Mouse (Mus musculus): ENCODE measurements at regions not wholly inside any gene's neighbourhood (a gene's known extent, or its start where the extent isn't known, plus 50 kb on each side); places are given as distances from the start of the nearest gene placed in this dataset.
A peak's percentile ranks its signal among the peaks of the same experiment; 100 is the strongest.

DNA sequence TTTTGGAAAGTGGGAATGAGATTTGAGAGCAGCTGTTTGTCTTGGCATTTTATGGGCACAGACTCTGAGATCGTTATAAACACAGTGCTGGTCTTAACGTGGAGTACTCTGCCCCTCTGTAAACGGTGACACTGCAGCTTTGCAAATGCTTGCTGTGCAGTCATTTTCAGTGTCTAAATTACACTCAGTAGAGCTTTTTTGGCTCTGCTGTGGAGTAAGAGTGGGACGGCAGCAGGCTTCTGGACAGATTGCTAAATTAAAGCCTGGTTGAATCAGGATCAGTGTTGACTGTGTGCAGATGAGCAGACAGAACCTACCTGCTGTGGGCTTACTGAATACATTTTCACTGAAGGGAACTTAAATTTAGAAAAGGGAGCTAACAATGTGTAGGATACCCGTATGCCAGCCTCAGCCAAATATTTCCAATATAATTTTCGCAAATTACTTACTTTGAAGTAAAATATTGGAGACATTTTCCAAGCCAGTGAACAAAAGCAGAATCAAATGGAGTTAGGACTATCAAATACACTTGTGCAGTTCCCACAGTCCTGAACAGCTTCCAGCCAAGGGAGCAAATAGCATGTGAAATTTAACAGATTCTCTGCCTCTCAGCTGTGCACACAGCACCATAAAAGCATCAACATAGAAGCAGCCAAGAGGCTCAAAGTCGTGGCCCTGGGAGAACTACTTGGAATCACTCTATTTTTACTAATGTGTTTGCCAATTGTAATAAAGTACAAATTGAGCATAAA, 148.1 kb upstream of the Stac start:
- DNase-seq (ENCODE audit: low spot score) = no peak

DNA sequence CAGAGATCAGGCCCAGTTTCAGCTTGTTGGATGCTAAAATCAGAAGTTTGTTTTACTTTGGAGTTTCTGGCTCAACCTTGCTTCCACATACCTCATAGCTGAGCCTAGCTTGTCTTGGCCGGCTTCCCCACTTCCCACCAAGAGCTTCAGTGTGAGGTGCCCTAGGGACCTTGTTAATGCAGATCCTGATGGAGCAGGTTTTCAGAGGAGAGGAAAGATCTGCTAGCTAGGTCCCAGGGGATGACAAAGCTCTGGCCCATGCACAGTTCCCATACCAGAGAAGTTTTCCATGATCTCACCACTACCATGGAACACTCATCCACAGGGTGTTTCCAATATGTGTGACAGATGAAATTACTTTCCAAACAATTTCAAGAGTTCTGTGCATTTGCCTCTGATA, 131.9 kb upstream of the Stac start:
- DNase-seq (ENCODE audit: low spot score) = no peak

GRCm38 (mm10) chr9:111817461-111817860, 127.3 kb upstream of the Stac start:
- no peak for DNase-seq (ENCODE audit: low spot score)

DNA sequence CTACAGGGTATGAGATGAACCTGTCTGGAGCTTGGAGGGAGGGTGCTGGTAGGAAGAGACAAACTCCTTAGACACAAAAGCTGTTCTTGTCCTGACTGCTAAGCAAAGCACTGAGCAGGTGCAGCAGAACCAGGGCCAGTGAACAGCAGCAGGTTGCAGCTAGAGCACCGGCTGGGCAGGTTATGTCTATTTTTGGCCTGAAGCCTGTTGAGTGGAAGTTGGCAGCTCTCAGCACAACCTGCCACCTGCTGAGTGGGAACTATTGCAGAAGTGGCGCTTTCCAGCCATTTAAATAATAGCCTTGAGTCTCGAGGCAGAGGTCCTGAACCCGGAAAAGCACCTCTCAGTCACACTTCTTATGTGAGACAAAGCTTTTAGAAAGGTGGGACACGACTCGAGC, 114.8 kb upstream of the Stac start:
- peak; percentile 1 for DNase-seq (ENCODE audit: low spot score)

GRCm38 (mm10) chr9:111801381-111801780, 111.2 kb upstream of the Stac start:
- no peak for DNase-seq (ENCODE audit: low spot score)

DNA sequence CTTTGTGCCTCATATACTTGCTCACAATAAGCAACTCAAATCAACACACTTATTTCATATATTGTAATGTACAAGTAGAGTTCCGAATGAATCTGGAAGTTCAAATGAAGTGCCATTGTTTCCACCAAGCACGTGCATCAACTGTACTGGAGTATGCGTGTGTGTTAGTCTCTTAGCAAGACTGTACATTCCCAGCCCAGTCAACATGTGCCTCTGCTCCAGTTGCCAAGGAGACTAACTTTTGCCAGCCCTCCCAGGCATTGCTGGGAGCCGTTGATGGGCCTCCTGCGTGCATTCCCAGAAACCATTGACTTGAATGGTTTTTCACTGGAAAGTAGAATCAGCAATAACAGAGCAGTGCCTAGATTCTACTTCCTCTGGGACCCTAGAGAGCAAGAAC, 110.7 kb upstream of the Stac start:
- no peak for DNase-seq (ENCODE audit: low spot score)

DNA sequence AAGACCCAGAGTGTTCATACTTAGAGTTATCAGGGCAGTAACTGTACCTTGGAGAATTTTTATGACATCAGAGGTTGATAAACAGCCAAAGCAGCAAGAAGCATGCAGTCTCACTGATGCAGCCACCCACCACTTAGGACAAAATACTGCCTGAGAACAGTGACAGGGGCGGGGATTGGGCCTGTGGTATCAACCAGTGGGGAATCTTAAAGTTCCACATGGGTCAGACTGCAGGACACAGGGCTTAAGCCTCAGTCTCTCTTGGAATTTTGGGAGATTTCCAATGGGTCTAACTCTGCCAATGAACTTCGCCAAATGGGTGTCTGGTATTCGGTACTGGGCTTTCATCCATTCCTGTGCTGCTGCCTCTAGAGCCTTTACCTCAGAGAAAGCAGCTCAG, 88.8 kb upstream of the Stac start:
- DNase-seq (ENCODE audit: low spot score) = no peak

DNA sequence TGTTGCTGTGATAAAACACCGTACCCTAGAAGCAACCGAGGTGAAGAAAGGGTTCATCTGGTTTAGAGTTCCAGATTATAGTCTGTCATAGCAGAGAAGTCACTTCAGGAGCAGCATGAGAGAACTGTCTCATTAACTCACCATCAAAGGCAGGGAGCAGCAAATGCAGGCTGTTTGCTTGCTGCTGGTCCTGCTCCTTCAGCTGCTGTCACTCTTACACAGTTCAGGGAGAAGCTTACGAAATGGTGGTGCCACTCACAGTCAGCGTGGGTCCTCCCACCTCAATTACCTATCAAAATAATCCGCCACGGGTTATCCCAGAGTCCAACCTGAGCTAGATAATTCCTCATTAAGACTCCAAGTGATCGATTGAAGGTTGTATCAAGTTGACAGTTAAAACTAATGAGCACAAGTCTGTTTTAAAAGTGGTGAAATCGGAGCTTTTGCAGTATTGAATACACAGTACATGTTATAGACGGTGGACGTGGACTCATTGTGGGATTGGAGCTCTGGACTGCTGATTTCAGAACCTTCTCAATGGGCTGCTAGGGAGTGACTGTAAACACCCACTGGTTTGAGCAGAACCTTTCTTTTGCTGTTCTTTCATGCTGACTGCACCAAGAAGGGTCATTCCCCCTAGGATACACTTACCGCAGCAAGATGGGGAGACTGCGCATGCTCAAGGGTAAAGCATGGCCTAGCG, 87.4 kb upstream of the Stac start:
- DNase-seq (ENCODE audit: low spot score) = no peak

- DNase-seq (ENCODE audit: low spot score) = no peak
Observed at GRCm38 (mm10) chr9:111774229-111774628, 84.1 kb upstream of the Stac start.

DNA sequence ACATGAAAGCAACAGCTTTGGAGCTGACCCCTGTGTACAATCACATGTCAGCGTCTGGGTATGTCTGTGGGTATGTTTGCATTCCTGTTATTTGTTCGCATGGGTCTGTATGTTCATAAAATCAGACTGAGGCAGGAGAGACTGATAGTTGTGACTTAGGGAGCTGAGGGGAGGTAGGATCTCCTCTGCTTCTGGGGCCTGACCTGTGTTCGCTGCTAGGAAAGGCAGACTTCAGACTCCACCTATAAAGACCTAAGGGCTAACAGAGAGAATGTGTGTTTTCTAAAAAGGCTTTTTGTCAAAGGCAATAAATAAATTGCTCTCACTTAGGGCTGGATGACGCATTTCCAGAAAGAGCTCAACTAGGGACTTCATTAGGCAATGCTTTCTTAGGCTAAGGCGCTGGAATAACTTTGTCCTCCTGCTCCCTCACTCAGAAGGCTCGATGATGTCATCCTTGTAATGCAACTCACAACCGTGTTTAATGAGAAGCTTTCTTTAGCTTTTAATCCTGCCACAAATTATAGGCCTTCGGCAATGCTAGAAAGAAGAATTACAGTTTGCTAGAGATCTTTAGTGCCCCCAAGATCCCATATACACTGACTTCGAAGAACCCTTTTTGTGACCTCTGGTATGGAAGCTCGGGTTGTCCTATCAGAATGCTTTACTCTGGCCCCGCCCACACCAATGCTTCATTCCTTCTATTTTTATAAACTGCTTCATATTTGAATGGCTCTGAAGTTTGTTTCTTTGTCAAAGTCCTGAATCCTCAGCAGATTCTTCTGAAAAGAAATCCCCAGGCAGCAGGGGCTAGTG, 72.7 kb upstream of the Stac start:
- DNase-seq (ENCODE audit: low spot score) = no peak

GRCm38 (mm10) chr9:111755235-111755634, 65.1 kb upstream of the Stac start:
- no peak for DNase-seq (ENCODE audit: low spot score)

DNA sequence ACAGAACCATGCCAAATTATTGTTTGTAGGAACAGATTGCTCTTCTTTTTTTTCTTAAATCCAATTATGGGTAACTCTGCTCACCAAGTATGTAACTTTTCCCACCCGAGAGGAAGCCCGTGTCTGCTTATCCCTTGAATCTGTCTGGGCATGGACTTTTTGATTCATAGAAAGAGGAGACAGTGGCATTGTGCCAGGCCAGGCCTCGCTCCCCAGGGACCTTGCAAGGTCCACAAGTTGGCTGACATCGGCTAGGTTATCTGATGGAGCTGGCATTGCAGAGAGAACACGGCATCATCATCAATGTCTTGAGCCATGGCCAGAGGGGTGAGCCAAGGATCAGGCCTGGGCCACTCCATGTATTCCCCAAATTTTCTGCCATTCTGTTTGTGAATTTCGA, 56.0 kb upstream of the Stac start:
- no peak for DNase-seq (ENCODE audit: low spot score)

GRCm38 (mm10) chr9:111745206-111745605, 55.1 kb upstream of the Stac start:
- no peak for DNase-seq (ENCODE audit: low spot score)

Measured in lung, postnatal 25 days (tissue).